Mouse (Mus musculus): ENCODE measurements around the gene Olfr1359. TPM values are rescaled to one million over a fixed set of nuclear protein-coding genes. Genes with fewer than 3 reads are reported as not detected.

Olfr1359 gene
- polyA plus RNA-seq (2012): not detected in 2 replicates

GRCm38 (mm10) chr13:21697811-21698210, at the start of gene Olfr1359:
Gene Olfr1359 (plus strand): TSS chr13:21698111.

GRCm38 (mm10) chr13:21663286-21663685, 34.6 kb upstream of the Olfr1359 start, which contains the start of gene Olfr1361:
Gene Olfr1361 (minus strand): TSS chr13:21663386.

GRCm38 (mm10) chr13:21677305-21677704, 20.6 kb upstream of the Olfr1359 start, which contains the start of gene Olfr1360:
Gene Olfr1360 (minus strand): TSS chr13:21677405.

GRCm38 (mm10) chr13:21715864-21716539, 18.1 kb downstream of the Olfr1359 start, which contains the start of the genes Hist1h2bl and Hist1h2ai:
Gene Hist1h2bl (minus strand): TSS chr13:21716143.
Gene Hist1h2ai (plus strand): TSS chr13:21716422.

GRCm38 (mm10) chr13:21717397-21718357, 19.8 kb downstream of the Olfr1359 start, which contains the start of gene Hist1h3h:
Gene Hist1h3h (plus strand): TSS chr13:21717659.

GRCm38 (mm10) chr13:21721757-21722372, 24.0 kb downstream of the Olfr1359 start, which contains the start of gene Hist1h2bm:
Gene Hist1h2bm (plus strand): TSS chr13:21722044.

GRCm38 (mm10) chr13:21734906-21735767, 37.2 kb downstream of the Olfr1359 start, which contains the start of gene Hist1h4j:
Gene Hist1h4j (plus strand): TSS chr13:21735064.

GRCm38 (mm10) chr13:21750159-21751017, 52.5 kb downstream of the Olfr1359 start, which contains the start of gene Hist1h4k:
Gene Hist1h4k (minus strand): TSS chr13:21750505.

GRCm38 (mm10) chr13:21753524-21754285, 55.8 kb downstream of the Olfr1359 start, which contains the start of the genes Hist1h2ak and Hist1h2bn:
Gene Hist1h2ak (minus strand): TSS chr13:21753827.
Gene Hist1h2bn (plus strand): TSS chr13:21754123.

Other genes with a start within 250 kb of the Olfr1359 start
- gene Zscan26, start 244.4 kb upstream of the Olfr1359 start, polyA plus RNA-seq (2012): 2.0 and 2.2 TPM in 2 replicates
- 0.14 and 0.33 TPM in 2 replicates for gene Nkapl, start 229.6 kb upstream of the Olfr1359 start, polyA plus RNA-seq (2012)
- 0.16 TPM in 1 of 2 replicates, not detected in the other for gene Zkscan4, start 219.2 kb upstream of the Olfr1359 start, polyA plus RNA-seq (2012)
- not detected in 2 replicates for gene Gm10065, start 218.7 kb upstream of the Olfr1359 start, polyA plus RNA-seq (2012)
- not detected in 2 replicates for gene AK157302, start 202.9 kb upstream of the Olfr1359 start, polyA plus RNA-seq (2012)
- 31.4 and 32.2 TPM in 2 replicates for gene Gm11273, start 196.7 kb upstream of the Olfr1359 start, polyA plus RNA-seq (2012)
- gene Zkscan8, start 167.0 kb upstream of the Olfr1359 start, polyA plus RNA-seq (2012): 1.0 and 1.8 TPM in 2 replicates
- not detected in 2 replicates for gene Olfr1366, start 155.3 kb upstream of the Olfr1359 start, polyA plus RNA-seq (2012)
- gene Olfr1535, start 138.2 kb upstream of the Olfr1359 start, polyA plus RNA-seq (2012): not detected in 2 replicates
- gene Olfr1364, start 116.4 kb upstream of the Olfr1359 start, polyA plus RNA-seq (2012): not detected in 2 replicates
- not detected in 2 replicates for gene Olfr1362, start 84.1 kb upstream of the Olfr1359 start, polyA plus RNA-seq (2012)
- not detected in 2 replicates for gene Olfr11, start 55.6 kb upstream of the Olfr1359 start, polyA plus RNA-seq (2012)
- gene Olfr1361, start 34.7 kb upstream of the Olfr1359 start, polyA plus RNA-seq (2012): 0.03 TPM in 1 of 2 replicates, not detected in the other
- gene Olfr1360, start 20.7 kb upstream of the Olfr1359 start, polyA plus RNA-seq (2012): not detected in 2 replicates
- 1.1 and 2.1 TPM in 2 replicates for gene Hist1h2bl, start 18.0 kb downstream of the Olfr1359 start, polyA plus RNA-seq (2012)
- gene Hist1h2ai, start 18.3 kb downstream of the Olfr1359 start, polyA plus RNA-seq (2012): 16.6 and 27.9 TPM in 2 replicates
- 27.0 and 31.9 TPM in 2 replicates for gene Hist1h3h, start 19.5 kb downstream of the Olfr1359 start, polyA plus RNA-seq (2012)
- 1.7 and 4.9 TPM in 2 replicates for gene Hist1h2bm, start 23.9 kb downstream of the Olfr1359 start, polyA plus RNA-seq (2012)
- gene Hist1h4j, start 37.0 kb downstream of the Olfr1359 start, polyA plus RNA-seq (2012): 2.5 and 5.2 TPM in 2 replicates
- gene Hist1h4k, start 52.4 kb downstream of the Olfr1359 start, polyA plus RNA-seq (2012): 19.1 and 29.2 TPM in 2 replicates
- 83.4 and 107 TPM in 2 replicates for gene Hist1h2ak, start 55.7 kb downstream of the Olfr1359 start, polyA plus RNA-seq (2012)
- gene Hist1h2bn, start 56.0 kb downstream of the Olfr1359 start, polyA plus RNA-seq (2012): 6.8 and 17.1 TPM in 2 replicates
- gene Hist1h1b, start 82.5 kb downstream of the Olfr1359 start, polyA plus RNA-seq (2012): 5.0 and 8.4 TPM in 2 replicates
- gene Hist1h3i, start 85.3 kb downstream of the Olfr1359 start, polyA plus RNA-seq (2012): 37.8 and 49.3 TPM in 2 replicates
- gene Hist1h2an, start 89.1 kb downstream of the Olfr1359 start, polyA plus RNA-seq (2012): 29.4 and 41.7 TPM in 2 replicates
- gene Hist1h2bp, start 89.3 kb downstream of the Olfr1359 start, polyA plus RNA-seq (2012): 0.74 TPM in 2 replicates
- 2.3 and 7.9 TPM in 2 replicates for gene Hist1h2bq, start 112.1 kb downstream of the Olfr1359 start, polyA plus RNA-seq (2012)
- 9,267 and 13,368 TPM in 2 replicates for gene Hist1h2ao, start 112.4 kb downstream of the Olfr1359 start, polyA plus RNA-seq (2012)
- 48.0 and 58.9 TPM in 2 replicates for gene Hist1h4m, start 113.6 kb downstream of the Olfr1359 start, polyA plus RNA-seq (2012)
- 4.8 and 10.5 TPM in 2 replicates for gene Hist1h4n, start 134.1 kb downstream of the Olfr1359 start, polyA plus RNA-seq (2012)
- 6,142 and 6,696 TPM in 2 replicates for gene Hist1h2ap, start 135.4 kb downstream of the Olfr1359 start, polyA plus RNA-seq (2012)
- 5.8 TPM in 1 of 2 replicates, not detected in the other for gene Hist1h2br, start 135.6 kb downstream of the Olfr1359 start, polyA plus RNA-seq (2012)
- gene Zfp184, start 247.0 kb downstream of the Olfr1359 start, polyA plus RNA-seq (2012): 0.39 and 0.64 TPM in 2 replicates

All from megakaryocyte-erythroid progenitor cell, adult 5 weeks (primary cell).